Mouse (Mus musculus) A20 (cell line): Measurements from ENCODE around the gene Osmr.

Experiments used
- DNase-seq: peaks from one replicate; pipeline ENCODE4 v3.0.0-alpha.2; 2011; ENCODE audit warnings: low read depth, low spot score

The Osmr gene

DNA sequence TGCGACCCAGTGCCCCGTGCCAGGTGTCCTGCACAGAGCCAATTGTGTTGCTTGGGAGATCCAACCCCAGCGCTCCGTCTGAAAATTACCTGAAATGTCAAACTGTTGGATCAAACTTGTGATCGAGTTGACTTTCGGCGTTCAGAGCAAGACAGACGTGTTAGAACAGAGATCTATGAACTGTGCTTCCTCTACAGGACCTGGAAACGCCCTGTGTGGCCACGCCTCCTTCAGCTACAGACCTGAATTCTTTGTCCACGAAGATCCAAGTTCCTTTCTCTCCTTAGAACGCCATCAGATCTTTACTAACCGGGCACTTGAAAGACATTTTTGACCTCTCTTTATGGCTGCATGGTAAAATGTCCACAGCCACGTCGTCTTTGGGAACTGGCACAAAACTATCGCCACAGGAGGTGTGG is at the start of gene Osmr:
TSS of gene Osmr (minus strand) at position 369 of the 419 bp plus-strand sequence.
- DNase-seq = no peak

DNA sequence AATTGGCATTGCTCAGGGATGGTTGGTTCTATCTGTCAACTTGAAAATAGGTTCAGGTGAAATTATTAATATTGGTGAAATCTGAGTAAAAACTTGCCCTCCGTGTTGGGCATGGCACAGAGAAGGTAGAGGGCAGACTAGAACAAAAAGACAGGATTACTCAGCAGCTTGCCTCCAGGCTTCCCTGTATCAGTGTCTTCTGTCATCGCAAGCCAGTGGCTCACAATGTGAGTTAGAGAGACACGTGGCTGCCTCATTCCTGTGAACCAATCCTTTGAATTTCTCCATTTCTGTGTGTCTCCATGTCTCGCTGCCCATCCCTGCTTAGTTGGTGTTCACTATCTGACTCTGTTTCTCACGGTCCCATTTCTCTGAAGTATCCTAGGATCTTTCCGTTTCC is 44.6 kb upstream of the Osmr start:
- no peak for DNase-seq

DNA sequence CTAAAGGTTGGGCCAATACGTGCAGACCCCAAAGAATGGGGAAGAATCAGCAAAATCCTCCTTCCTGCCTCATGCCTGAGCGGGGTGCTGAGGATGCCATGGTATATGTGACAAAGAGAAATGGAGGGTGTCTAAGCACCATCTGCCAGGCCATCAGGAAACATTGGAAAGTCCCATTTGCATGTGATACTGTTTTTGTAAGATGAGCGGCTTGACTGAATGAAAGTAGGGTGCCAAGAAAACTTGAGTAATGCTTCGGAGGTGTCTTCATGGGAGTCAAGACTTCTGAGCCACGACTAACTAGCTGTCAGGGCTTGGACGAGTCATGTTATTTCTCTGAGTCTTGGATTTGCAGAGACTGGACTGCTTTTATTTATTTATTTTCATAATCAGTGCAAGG is 39.4 kb upstream of the Osmr start:
- no peak for DNase-seq

DNA sequence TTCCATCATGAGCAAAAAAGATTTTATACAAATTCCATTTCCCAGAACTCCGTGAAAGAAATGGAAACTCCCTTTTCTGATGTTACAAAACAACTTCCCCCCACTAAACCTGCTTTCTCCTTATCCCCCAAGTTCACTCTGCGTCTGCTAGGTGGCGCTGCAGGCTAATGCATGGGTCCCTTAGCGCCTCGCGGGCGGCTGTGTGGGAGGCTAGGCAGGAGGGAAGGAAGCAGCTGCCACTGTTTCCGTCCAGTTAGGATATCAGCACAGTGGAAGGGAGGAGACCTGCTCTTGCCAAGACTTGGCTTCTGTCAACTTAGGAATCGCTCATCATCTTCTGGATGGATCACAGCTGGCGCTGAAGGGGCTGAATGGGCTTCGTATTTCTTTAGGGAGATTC is 34.9 kb upstream of the Osmr start:
- peak; percentile 75 for DNase-seq

DNA sequence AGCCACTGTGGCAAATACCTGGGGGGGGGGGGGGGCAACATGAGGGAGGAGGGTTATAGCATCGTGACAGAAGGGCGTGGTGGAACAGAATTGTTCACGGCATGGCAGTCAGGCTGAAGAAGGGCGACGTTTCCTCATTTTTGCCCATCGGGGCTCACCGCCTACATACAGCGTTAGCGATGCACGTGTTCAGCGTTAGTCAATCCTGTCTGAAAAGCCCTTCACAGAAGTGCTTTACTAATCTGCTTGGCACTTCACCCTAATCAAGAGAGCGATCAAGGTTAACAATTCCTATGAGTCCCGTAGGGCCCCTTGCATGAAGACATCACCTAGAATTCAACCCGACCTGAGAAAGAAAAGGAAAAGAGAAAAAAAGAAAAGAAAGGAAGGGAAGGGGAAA is 34.3 kb upstream of the Osmr start:
- DNase-seq = peak; percentile 45

DNA sequence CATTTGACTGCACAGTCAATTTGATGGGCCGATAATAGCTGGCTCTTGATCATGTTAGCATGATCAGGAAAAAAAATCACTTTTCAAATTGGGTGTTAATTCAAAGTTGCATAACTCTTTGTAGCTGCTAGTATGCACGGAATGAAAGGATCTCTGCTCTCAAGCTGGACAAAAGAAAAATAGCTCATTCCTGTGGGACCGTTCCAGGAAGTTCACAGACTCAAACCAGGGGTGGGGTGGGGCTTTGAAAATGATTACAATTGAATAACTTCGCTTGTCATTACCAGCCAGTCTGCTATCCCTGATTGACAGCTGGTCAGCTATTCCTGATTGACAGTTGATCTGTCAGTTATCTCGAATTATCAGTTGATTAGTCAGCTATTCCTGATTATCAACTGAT is 33.8 kb upstream of the Osmr start:
- DNase-seq = peak; percentile 2

DNA sequence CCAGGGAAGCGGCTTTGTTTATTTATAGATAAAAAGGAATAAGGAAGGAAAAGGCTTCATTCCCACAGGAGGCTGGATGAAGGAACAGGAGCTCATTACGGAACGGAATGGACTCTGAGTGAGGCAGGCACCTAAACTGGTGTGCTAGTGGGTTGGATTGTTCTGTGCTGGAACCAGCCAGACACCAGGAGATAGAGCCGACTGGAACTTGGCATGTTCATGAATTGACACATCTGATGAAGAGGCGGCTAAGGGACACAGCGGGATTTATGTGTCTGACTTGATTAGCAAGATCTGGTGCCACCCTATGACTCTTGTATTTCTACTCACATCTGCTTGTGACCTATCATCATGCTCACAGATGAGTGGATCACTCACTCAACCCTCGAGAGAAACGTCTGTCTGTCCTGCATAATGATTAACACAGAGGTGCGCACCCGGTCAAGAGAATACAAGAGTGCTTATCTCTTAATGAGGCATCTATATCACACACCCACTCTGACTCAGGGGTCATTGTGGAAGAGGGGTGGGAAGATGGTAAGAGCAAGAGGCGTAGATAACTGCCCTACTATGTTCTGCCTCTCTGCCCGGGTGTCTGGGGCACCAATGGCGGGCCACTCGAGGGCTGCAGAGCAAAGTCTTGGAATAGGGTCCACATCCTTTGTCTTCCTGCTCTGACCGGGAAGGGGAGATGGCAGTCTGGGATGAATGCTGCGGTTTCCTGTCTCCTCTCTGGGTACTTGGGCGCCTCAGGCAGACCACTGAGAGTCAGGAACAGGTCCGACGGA is 31.7 kb upstream of the Osmr start:
- no peak for DNase-seq

DNA sequence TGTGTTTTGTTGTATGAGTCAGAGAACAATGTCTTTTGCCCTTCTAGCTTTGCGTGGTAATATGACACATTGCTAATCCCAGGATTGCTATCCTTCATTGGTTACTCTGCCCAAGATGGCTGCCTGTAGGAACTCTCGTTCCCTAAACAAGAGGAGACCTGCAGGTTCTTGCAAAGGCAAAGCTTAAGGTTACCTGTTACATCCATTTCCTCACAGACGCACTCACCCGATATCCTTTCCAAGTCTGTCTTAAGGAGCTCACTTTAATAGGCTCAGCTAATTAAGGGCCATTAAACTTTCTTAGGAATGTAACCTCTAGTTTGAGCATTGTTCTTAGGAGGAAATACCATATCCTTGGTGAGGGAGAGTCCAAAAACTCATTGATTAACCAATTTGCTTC is 31.0 kb upstream of the Osmr start:
- no peak for DNase-seq

DNA sequence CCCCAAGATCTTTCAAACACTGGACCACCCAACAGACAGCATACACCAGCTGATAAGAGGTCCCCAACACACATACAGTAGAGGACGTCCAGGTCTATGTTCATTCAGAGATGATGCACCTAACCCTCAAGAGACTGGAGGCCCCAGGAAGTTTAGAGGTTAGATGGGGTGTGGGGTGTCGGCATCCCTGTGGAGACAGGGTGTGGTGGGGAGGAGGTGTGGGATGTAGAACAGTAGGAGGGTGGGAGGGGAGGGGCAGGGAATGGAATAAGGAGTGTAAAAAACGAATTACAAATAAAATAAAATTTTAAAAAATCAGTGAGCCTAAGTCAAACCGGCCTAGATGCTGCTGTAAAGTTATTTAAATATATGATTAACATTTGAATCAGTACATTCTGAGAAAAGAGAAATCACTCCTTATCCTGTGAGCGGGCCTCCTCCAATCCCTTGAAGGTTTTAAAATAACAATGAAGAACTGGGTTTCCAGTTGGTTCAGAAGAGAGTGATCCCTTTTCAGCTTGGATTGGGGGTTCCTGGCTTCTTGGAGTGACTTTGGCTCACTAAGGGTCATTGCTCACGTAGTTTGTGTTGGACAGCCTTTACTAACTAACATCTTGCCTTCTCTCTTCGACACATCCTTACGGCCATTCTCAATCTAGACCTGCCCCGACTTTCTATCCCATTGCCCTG is 28.7 kb upstream of the Osmr start:
- DNase-seq = no peak

DNA sequence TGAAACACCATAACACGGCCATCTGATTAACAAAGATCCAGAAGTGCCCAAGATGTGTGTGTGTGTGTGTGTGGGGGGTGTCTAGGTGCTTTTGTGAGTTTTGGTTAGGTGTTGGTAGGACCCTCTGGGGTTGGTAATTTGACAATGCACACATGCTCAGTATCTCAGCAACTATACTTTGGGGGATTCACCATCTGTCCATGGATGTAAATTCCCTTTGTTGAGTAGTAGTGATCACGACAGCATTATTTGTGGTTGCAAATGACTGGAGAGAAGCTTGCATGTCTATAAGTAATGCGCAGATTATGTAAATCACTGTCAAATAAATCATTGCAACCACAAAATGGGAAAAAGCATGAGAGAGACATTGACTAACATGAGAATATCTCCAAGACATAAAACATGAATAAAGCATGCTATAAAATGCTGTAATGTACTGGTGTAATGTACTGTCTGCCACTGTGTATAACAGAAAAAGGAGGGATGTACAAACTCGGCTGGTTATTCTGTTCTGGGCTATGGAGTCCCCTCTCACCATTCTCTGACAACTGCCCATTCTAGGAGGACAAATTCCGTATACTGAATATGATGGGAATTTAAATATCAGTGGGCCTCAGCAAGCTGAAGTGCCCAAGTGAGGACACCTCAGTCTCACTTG is 27.3 kb upstream of the Osmr start:
- DNase-seq = no peak

DNA sequence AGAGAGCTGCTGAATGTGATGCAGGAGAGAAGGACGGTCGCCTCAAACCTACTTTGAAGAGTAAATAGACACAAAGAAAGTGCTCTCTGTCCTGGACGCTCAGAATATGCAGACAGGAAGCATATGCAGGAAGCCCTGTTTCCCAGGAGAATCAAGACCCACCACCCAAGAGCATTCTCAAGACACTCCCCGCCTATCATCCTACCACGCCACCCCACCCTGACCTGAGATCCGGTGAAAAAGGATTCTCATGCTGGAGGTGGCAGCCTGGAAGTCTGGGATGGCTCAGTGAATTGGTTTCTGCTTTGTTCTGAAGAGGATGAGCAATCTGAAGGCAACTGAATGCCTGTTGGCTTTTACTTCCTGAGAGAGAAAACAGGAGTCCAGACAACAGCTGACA is 26.5 kb upstream of the Osmr start:
- DNase-seq = no peak

DNA sequence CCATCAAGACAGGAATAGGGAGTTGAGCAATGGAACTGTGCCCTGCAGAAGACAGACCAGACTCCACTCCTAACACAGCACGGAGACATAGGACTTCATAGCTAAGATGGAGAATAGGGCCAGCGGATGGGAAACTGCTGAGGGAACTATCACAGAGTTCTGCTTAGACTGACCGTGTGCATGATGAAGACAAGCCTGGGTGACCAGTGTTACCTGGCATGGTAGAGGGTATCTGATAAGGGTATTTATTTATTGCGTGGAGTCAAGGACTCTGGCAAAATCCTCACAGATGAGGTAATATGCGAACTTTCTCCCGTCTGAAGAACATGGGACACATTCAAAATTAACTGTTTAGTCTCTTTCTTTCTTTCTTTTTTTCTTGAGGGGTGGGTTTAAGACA is 9.5 kb upstream of the Osmr start:
- DNase-seq = no peak

DNA sequence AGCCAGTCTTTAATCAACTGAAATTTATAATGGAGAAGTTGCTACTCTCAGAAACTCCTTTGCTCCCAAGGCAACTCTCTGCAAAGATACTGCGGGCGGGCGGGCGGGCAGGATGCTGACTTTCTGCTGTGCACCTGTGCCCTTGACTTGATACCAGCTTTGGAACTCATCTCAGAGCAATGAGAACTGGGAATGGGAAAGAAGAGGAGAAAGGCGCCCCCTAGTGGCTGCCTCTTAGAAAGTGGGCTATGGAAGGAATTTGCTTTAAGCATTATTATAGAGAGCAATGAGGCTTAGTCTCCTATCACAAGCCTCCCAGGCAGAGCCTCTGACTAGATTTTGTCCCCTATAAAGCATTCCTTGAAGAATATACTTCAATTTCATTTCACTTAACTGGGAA is 9.0 kb upstream of the Osmr start:
- peak; percentile 44 for DNase-seq

DNA sequence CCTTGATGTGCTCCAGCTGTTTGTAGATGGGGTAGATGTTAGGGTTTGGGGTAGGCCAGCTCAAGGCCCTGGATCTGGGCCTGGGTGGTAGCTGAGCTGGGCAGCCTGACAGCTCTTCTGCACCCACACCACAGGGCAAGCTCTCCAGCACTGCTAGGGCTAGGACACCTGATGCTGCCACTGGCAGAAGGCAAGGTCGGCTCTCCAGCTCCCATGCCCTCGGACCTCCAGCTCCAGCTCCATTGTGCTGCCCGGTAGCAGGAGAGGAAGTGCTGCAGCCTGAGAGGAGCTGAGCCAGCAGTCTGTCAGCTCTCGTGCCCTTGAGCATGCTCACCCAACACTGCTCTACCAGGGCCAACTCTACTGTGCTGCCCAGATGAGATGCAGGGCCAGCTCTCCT is 8.3 kb upstream of the Osmr start:
- no peak for DNase-seq

DNA sequence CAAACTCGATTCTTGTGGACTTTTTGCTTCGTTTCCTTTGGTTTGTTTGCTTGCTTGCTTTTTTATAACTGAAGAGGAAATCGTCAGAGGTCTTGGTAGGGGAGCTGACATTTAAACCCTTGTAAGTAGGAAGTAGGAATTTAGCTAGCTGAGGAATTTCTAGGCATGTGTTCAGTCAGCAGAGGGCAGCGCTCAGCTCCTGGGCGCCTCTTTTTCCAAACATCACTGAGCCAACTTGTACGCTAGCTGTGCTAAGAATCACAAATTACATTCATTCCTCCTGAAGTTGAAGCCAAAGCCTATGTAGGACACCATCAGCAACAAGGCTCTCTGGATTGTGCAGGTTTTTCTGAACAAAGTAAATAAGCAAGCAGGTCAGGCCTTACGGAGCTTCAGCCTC is 7.4 kb upstream of the Osmr start:
- peak; percentile 12 for DNase-seq

DNA sequence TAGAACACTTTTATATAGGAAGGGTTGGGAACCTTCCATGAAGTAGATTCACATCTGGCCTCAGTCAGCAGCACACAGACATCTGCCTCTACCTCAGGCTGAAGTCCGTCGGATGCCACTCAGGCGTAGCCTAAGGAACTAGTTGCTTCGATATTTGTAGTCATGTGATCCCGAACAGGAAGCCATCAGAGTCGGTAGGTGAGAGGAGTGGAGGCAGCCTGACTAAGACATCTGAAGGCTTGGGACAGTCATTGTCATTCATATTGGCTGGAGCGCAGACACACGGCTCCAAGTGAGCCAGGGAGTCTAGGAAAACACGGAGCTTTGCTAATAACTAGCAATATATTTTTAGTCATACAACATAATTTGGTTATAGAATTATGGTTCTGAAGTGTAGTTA is 6.4 kb upstream of the Osmr start:
- DNase-seq = no peak

DNA sequence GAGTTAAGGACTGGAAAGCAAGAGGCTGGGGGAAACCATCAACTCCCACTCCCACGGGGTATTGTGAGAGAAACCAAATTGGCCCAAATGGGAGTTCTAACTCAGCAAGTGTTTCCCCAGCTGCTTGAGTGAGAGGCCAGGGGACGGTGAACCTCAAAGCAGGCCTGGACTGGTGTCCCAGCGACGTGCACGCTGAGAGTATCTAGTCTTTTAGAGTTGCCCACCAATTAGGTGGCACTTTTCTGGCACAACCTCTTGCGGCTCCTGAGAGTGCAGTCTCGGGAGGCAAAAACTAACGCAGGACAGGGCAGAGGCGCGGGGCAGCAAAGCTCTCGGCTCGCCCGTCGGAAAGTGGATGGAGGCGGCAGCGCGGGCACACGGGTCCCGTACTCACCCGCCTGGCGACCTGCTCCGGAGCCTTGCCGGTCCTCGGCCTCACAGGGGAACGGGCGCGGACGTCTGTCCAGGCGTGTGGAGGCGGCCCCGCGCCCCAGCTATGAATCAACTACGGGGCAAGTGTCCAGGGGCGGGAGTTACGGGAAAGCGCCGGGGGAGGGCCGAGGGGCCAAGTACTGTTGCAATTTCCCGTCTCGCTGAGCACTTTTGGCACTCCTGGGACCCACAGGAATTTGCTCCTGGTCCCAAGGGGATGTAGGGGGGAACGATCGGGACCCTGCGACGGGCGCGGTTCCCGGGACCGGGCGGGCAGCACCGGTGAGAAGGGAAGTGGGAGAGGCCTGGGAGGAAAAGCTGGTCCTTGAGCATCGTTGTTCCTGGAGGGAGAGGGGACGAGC is 765 bp downstream of the Osmr start:
- no peak for DNase-seq

DNA sequence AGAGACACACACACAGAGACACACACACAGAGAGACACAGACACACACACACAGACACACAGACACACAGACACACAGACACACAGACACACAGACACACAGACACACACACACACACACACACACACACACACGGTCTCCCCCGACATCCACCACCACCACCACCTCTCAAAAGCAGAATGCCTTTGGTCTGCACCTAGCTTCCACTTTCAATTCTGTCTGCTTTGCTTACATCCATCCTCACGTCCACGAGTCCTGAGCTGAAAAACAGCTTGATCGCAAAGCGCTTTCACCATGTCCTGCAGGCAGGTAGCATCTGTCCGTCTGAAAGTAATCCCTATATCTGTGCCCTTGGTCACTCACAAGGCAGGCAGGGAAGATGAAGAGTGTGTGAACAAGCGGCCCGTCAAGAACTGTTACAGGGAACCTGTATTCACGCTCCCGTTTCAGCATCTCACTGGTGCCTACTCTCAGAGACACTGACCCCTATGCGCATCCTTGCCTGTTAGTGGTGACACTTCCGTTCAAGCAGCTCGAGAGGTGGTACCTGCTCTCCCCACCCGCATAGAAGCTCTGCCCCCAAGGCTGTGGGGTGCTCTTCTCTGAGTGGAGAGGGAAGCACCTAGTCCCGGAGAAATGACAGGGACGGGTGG is 1.5 kb downstream of the Osmr start:
- peak; percentile 38 for DNase-seq

DNA sequence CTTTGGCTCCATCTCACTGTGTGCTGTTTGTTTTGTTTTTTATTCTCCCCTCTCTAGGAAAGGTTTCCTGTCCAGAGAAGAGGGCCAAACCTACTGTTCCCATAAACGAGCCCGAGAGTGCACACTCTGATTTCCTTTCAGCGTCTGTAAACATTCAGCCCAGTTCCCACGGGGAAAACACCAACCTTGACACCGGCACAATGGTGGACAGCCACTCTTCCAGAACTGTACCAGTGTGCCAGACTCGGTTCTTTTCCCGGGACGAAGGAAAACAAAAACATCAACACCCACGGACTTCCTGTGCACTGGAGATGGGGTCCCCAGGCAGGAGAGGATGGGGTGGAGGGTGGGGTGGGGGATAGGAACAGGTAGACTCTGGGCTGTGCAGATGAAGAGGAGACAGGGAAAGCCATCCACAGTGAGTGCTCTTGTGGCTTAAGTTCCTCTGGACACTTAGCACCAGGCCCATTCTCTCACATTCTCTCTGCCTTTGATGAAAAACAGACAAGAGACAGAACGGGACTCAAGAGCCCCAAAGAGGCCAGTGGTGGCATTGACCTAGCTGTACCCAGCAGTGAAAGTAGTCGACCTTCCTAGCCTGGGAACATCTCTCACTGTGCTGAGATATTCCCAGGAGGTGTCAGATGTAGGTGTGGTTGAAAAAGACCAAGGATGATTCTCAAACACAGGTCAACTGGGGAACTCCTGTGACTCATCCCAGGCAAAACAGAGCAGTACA is 3.0 kb downstream of the Osmr start:
- DNase-seq = no peak

DNA sequence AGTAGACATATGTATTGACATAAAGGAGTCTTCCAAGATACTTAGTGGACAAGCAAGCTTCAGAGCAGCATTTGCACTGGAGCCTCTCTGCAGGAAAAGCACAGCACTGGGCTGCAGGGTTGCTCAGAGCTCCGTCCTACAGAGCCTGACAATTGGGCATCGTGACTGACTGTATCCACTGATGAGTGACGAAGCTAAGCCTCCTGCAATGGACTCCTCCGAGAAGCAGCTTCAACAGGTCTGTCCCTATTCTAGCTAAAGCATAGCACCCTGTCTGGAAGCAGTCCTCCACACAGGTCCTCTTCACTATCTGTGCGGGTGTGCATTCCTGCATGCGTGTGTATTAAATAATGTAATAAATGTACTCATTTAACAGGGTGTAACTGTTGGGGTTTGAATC is 7.9 kb downstream of the Osmr start:
- DNase-seq = no peak

DNA sequence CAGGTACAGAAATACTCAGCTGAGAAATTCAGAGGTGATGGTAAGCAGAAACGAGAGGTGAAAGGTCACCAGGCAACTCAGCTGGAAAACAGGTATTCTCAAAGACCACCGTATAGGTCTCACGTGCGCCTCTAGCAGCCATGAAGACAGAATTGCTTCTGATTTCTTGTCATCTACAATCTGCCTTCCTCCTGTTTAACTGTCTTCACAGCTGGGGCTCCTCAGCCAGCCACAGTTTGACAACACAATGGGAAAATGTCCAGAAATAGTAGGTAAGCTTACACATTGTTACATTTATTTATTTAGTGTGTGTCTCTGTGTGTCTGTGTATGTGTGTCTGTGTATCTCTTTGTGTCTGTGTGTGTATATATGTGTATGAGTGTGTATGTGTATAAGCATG is 12.6 kb downstream of the Osmr start:
- no peak for DNase-seq
